ENCODE assay signal across 31 mouse cellular contexts in the genomic region with DNA sequence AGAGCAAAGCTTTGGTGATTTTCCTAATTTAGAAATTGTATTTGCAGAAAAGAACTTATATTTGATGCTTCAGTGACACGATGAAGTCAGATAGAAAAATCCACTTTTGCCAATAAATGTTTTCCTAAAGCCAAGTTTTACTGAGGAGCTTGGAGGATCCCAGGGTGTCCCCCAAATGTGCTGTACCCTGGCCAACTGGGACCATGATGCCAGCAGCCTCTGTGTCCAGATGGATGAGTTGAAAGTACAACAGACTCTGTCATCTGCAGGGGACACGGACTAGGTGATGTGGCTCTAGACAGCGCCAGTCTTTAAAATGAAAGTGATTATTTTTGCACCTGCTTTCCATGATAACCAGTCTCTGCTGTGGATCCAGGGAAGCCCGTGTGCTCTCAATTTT. TPM values are rescaled to one million over a fixed set of nuclear protein-coding genes. Genes with fewer than 3 reads are reported as not detected.
"Had no signal": no experiment of that assay in that cellular context is flagged by ENCODE, and none has a peak within 500 bp of the region (broad histone marks: within the 10 kb centered on the region; RNA-seq: fewer than 3 reads in every experiment).

No protein-coding gene starts in this region.

- ATAC-seq: hindbrain, embryonic 16.5 days; inflammation-experienced regulatory T-cells, adult 6 months; intestine, embryonic 15.5 days; intestine, postnatal 0 days had no signal

- H3K4me1 ChIP-seq: heart, embryonic 12.5 days; hindbrain, embryonic 12.5 days; liver, embryonic 13.5 days had no signal

- DNase-seq: gastrocnemius, adult 2 months; gastrocnemius, postnatal 10 days; gastrocnemius, postnatal 25 days; heart, adult 18-20 months; heart, postnatal 10 days; heart, postnatal 4 days; kidney, adult 18-20 months; kidney, adult 8-10 months; kidney, postnatal 10 days; kidney, postnatal 25 days; kidney, postnatal 4 days; liver; liver, embryonic 13.5 days had no signal

- H3K36me3 ChIP-seq: hindbrain, embryonic 12.5 days; liver, embryonic 13.5 days had no signal

- H3K27me3 ChIP-seq: heart, embryonic 12.5 days; hindbrain, embryonic 12.5 days; intestine, embryonic 15.5 days; limb, embryonic 12.5 days had no signal

- H3K27ac ChIP-seq: gastrocnemius, adult 2 months; heart, embryonic 10.5 days; hindbrain, embryonic 10.5 days; hindbrain, embryonic 12.5 days; hindbrain, embryonic 14.5 days; intestine, embryonic 15.5 days; layer of hippocampus, adult 2 months; left cerebral cortex, adult 2 months; limb, embryonic 10.5 days; liver, embryonic 13.5 days had no signal

- H3K9me3 ChIP-seq: heart, embryonic 10.5 days; heart, embryonic 12.5 days; hindbrain, embryonic 10.5 days; hindbrain, embryonic 12.5 days; intestine, embryonic 15.5 days; limb, embryonic 10.5 days; limb, embryonic 12.5 days; liver, embryonic 13.5 days had no signal

- H3K9ac ChIP-seq: heart, embryonic 12.5 days; hindbrain, embryonic 12.5 days; hindbrain, embryonic 14.5 days; intestine, embryonic 15.5 days; limb, embryonic 12.5 days; liver, embryonic 13.5 days had no signal

- H3K4me3 ChIP-seq: gastrocnemius, adult 2 months; heart, embryonic 10.5 days; heart, embryonic 12.5 days; hindbrain, embryonic 10.5 days; hindbrain, embryonic 12.5 days; intestine, embryonic 15.5 days; layer of hippocampus, adult 2 months; left cerebral cortex, adult 2 months; limb, embryonic 10.5 days; limb, embryonic 12.5 days; liver, embryonic 13.5 days had no signal

- H3K4me2 ChIP-seq: heart, embryonic 12.5 days; hindbrain, embryonic 12.5 days; hindbrain, embryonic 14.5 days; intestine, embryonic 15.5 days; limb, embryonic 12.5 days; liver, embryonic 11.5 days; liver, embryonic 13.5 days had no signal

RNA-seq across cellular contexts. Expression of gene 1700016K19Rik, which starts 20.2 kb away (rescaled TPM):
- total RNA-seq: gastrocnemius, adult 2 months; gastrocnemius, postnatal 10 days; gastrocnemius, postnatal 25 days; gastrocnemius, postnatal 4 days; granulocyte monocyte progenitor cell, adult 5-6 weeks; heart, adult 8-10 months; heart, postnatal 10 days; heart, postnatal 25 days; heart, postnatal 4 days had no signal
- polyA plus RNA-seq: heart, embryonic 10.5 days; intestine, postnatal 0 days; liver, embryonic 11.5 days; liver, embryonic 13.5 days had no signal
